Mouse (Mus musculus) C2C12 (cell line): ENCODE data around the gene Ptpn7. TPM values are rescaled to one million over a fixed set of nuclear protein-coding genes. Genes with fewer than 3 reads are reported as not detected.
"Not testable (repeated sequence)": the region's sequence is repeated elsewhere in the genome, so short reads cannot be mapped to it uniquely, and the experiment has no call there.

Experiments
- H3K27me3 ChIP-seq: one replicate; pipeline ENCODE4 v1.6.1; 2011; ENCODE audit not compliant: control insufficient read depth, insufficient read depth, insufficient read length
- H3K36me3 ChIP-seq: one replicate; pipeline ENCODE4 v1.6.1; 2011; ENCODE audit not compliant: control insufficient read depth, insufficient read depth
- H3K4me3 ChIP-seq: one replicate; pipeline ENCODE4 v1.5.1; 2011; ENCODE audit warnings: mild to moderate bottlenecking, control low read depth; ENCODE audit not compliant: poor library complexity, insufficient read depth, severe bottlenecking
- H3K79me2 ChIP-seq: one replicate; pipeline ENCODE4 v1.6.1; 2011; ENCODE audit not compliant: control insufficient read depth, insufficient read depth
- H3K79me3 ChIP-seq: one replicate; pipeline ENCODE4 v1.6.1; 2011; ENCODE audit warnings: low read depth, control low read depth
- H3ac ChIP-seq: one replicate; pipeline ENCODE3; 2011; ENCODE audit warnings: low read depth; ENCODE audit not compliant: control insufficient read depth, insufficient read length
- CEBPB ChIP-seq: IDR thresholded peaks from one replicate; pipeline ENCODE4 v1.6.1; 2011; ENCODE audit warnings: low read depth, mild to moderate bottlenecking, control low read depth, moderate library complexity
- CTCF ChIP-seq: IDR thresholded peaks from one replicate; pipeline ENCODE4 v1.5.1; 2011; ENCODE audit not compliant: control insufficient read depth, insufficient read depth, insufficient read length
- FOSL1 ChIP-seq: IDR thresholded peaks from one replicate; pipeline ENCODE4 v1.8.0; 2011; ENCODE audit warnings: mild to moderate bottlenecking, low read length; ENCODE audit not compliant: poor library complexity, insufficient read depth, severe bottlenecking
- MAX ChIP-seq: IDR thresholded peaks from one replicate; pipeline ENCODE4 v1.6.1; 2011; ENCODE audit warnings: mild to moderate bottlenecking, control low read depth
- MYOD1 ChIP-seq: IDR thresholded peaks from one replicate; pipeline ENCODE4 v1.6.1; 2011; ENCODE audit warnings: low read depth; ENCODE audit not compliant: control insufficient read depth, insufficient read length
- MYOG ChIP-seq: IDR thresholded peaks from one replicate; pipeline ENCODE4 v1.6.1; 2011; ENCODE audit not compliant: control insufficient read depth, insufficient read length; ENCODE audit errors: extremely low read depth
- USF1 ChIP-seq: IDR thresholded peaks from one replicate; pipeline ENCODE4 v1.6.1; 2011; ENCODE audit warnings: low read depth, mild to moderate bottlenecking, control low read depth, moderate library complexity
- polyA plus RNA-seq: library from polyadenylated mRNA; unstranded; fragments of >200 nt; fragmentation: generic; extraction: Trizol; gene quantifications from one replicate; pipeline ENCODE4 v1.2.1, GENCODE M21; 2012; ENCODE audit warnings: missing spikeins

The Ptpn7 gene
- polyA plus RNA-seq, 1 experiment = 0.80 TPM

DNA sequence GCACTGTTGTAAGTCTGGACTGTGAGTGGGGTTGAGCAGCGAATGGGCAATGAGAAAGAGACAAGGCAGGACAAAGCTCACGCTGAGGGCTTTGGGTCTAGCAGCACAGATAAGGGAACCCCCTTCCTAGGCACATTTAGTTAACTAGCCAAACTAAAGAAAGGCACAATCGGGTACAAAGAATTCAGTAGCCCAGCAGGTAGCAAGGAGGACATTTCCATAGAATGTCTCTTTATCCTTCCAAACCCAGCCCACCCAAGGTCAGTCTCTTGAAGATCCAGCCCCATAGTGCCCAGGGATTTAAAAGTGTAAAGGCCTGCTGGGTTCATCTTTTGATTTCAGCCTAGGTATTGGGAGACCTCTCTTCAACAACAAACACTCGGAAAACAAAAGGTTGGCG, 53.4 kb downstream of the Ptpn7 start:
- Histone ChIP-seq H3K79me2 (no peaks in the 10 kb centered on the region), H3K4me3 (no peak overlapping the region), H3K27me3 (no peaks in the 10 kb centered on the region), H3K79me3 (no peaks in the 10 kb centered on the region), H3K36me3 (no peaks in the 10 kb centered on the region), H3ac (no peak overlapping the region)
- TF ChIP-seq USF1 (no peak), CEBPB (no peak), MAX (no peak), MYOD1 (no peak), MYOG (no peak)

GRCm38 (mm10) chr1:135186427-135186826, 53.9 kb downstream of the Ptpn7 start:
- no peak overlapping the region for H3ac ChIP-seq
- no peaks in the 10 kb centered on the region for H3K27me3 ChIP-seq
- TF ChIP-seq CTCF (no peak), MYOG (no peak), USF1 (no peak), MYOD1 (no peak), CEBPB (no peak), MAX (no peak), FOSL1 (no peak)
- no peaks in the 10 kb centered on the region for H3K79me2 ChIP-seq
- H3K79me3 ChIP-seq = no peaks in the 10 kb centered on the region
- H3K4me3 ChIP-seq = no peak overlapping the region
- no peaks in the 10 kb centered on the region for H3K36me3 ChIP-seq

DNA sequence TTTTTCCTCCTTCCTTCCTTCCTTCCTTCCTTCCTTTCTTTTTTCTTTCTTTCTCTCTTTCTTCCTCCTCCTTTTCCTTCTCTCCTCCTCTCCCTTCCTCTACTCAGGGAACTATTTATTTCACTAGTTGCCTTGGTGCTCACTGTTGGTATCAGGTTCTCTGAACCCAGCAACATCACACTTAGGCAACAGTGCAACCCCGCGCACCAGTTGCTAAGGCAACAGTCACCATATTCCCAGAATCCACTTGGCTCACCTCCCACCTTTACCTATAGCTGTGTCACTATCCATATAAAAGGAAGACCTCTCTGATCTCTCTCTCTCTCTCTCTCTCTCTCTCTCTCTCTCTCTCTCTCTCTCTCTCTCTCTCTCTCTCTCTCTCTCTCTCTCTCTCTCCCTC, 54.5 kb downstream of the Ptpn7 start:
- not testable (repeated sequence) for H3K36me3 ChIP-seq, H3K79me3 ChIP-seq, H3K79me2 ChIP-seq, H3K27me3 ChIP-seq, H3ac ChIP-seq, H3K4me3 ChIP-seq

DNA sequence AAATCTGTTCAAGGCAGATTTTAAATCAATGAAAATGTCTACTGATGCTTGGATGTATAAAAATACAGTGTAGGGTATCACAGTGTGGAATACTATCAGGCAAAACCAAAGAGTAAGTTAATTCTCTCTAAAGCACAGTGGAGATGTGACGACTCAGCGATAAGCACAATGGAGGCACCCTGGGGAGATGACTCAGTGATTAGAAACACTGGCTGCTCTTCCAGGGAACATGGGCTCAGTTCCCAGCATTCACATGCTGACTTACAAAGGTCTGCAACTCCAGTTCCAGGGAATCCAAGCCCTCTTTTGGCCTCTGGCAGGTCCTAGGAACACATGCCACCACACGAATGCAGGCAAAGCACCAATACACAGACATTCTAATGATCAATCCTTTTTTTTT, 55.7 kb downstream of the Ptpn7 start:
- Histone ChIP-seq H3K27me3 (no peaks in the 10 kb centered on the region), H3K79me3 (no peaks in the 10 kb centered on the region), H3ac (no peak overlapping the region), H3K4me3 (no peak overlapping the region), H3K36me3 (no peaks in the 10 kb centered on the region), H3K79me2 (no peaks in the 10 kb centered on the region)
- TF ChIP-seq USF1 = no peak
- no peak for TF ChIP-seq FOSL1
- TF ChIP-seq MAX = no peak
- TF ChIP-seq MYOG = no peak
- no peak for TF ChIP-seq MYOD1
- TF ChIP-seq CTCF = no peak
- TF ChIP-seq CEBPB = no peak

- H3K79me2 ChIP-seq = no peaks in the 10 kb centered on the region
- no peaks in the 10 kb centered on the region for H3K36me3 ChIP-seq
- H3K27me3 ChIP-seq = no peaks in the 10 kb centered on the region
- H3K4me3 ChIP-seq = no peak overlapping the region
- H3K79me3 ChIP-seq = no peaks in the 10 kb centered on the region
- TF ChIP-seq MYOD1 (no peak), FOSL1 (no peak), USF1 (no peak), MAX (no peak), MYOG (no peak), CTCF (no peak), CEBPB (no peak)
- H3ac ChIP-seq = no peak overlapping the region
Measured at GRCm38 (mm10) chr1:135189186-135189585, 56.7 kb downstream of the Ptpn7 start.

DNA sequence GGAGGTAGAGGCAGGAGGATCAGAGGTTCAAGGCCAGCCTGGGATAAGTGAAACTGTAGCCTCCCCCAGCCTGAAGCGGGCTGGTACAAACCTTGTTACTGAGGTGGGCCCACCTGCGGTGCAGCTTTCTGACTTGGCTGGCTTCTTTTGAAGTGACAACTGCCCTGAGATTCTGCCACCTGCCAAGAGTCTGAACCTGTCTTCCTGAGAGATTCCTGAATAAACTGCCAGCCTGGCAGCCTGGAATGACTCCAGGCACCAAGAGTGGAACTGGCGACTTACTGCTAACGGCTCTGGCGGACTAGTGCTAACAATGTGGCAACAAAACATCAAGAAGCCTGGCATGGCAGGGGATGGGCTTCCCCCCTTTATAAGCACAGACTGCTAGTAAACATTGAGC, 61.8 kb downstream of the Ptpn7 start:
- H3K27me3 ChIP-seq, H3K36me3 ChIP-seq, H3ac ChIP-seq, H3K79me3 ChIP-seq, H3K4me3 ChIP-seq, H3K79me2 ChIP-seq: not testable (repeated sequence)

Other genes with a start within 250 kb of the Ptpn7 start
- 1.5 TPM for gene Ppp1r12b, start 176.8 kb upstream of the Ptpn7 start, polyA plus RNA-seq
- gene Ube2t, start 170.1 kb upstream of the Ptpn7 start, polyA plus RNA-seq = 13.5 TPM
- gene Lgr6, start 27.4 kb upstream of the Ptpn7 start, polyA plus RNA-seq = 32.9 TPM
- 51.4 TPM for gene Arl8a, start 14.1 kb downstream of the Ptpn7 start, polyA plus RNA-seq
- gene Gpr37l1, start 35.0 kb downstream of the Ptpn7 start, polyA plus RNA-seq = not detected
- not detected for gene Elf3, start 125.9 kb downstream of the Ptpn7 start, polyA plus RNA-seq
- gene Rnpep, start 151.4 kb downstream of the Ptpn7 start, polyA plus RNA-seq = 29.4 TPM
- 218 TPM for gene Timm17a, start 181.1 kb downstream of the Ptpn7 start, polyA plus RNA-seq
- gene Lmod1, start 192.1 kb downstream of the Ptpn7 start, polyA plus RNA-seq = 1.9 TPM
- gene Shisa4, start 242.5 kb downstream of the Ptpn7 start, polyA plus RNA-seq = 33.2 TPM